Mouse (Mus musculus): ENCODE measurements around the gene Sez6l2. TPM values are rescaled to one million over a fixed set of nuclear protein-coding genes. Genes with fewer than 3 reads are reported as not detected.

Sez6l2 gene
- total and polyA plus RNA-seq, 3 experiments: 0.22 to 8.0 (median 0.34) TPM

DNA sequence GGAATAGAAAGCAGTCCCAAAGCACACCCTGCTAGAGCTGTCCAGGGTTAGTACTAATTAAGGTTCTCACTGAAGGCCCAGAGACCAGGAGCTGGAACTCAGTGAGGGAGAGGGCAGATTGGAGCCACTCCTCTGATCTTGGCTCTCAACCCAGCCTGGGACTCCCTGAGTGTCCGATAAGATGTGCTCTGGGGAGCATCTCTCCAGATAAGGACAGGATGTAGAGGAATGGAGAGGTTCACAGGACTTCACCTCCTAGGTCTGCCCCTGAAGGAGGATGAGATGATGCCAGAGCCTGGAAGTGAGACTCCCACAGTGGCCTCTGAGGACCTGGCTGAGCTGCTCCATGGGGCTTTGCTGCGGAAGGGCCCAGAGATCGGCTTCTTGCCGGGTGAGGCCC is 1.4 kb downstream of the Sez6l2 start:
- ATAC-seq (ENCODE audit: extremely low read depth, insufficient number of reproducible peaks, low FRiP score, poor library complexity, severe bottlenecking) (no peak), DNase-seq (ENCODE audit: low spot score) (no peak)
- Histone ChIP-seq H3K27me3 (ENCODE audit: insufficient read depth, low read length) (peaks cover 23% of the 10 kb centered on the region), H3K4me3 (ENCODE audit: low read depth, low read length) (no peak overlapping the region), H3K4me1 (ENCODE audit: insufficient read depth, low read depth, low read length) (peaks cover 12% of the 10 kb centered on the region), H3K36me3 (replicated peaks) (peaks cover 18% of the 10 kb centered on the region), H3K9me3 (replicated peaks) (no peaks in the 10 kb centered on the region)
- no peak for TF ChIP-seq CTCF (IDR thresholded peaks at IDR 0.05; ENCODE audit: low read depth, low read length)
- no peak for TF ChIP-seq GATA2 (IDR thresholded peaks at IDR 0.05; ENCODE audit: borderline replicate concordance, low read depth, low read length)
- TF ChIP-seq TAL1 (conservative IDR thresholded peaks at IDR 0.05; ENCODE audit: low read depth, low read length): no peak
- no peak for TF ChIP-seq GATA1 (IDR thresholded peaks at IDR 0.05; ENCODE audit: borderline replicate concordance, low read length)
- no peak for TF ChIP-seq POLR2AphosphoS5 (IDR thresholded peaks at IDR 0.05; ENCODE audit: insufficient replicate concordance, low read depth, low read length)

DNA sequence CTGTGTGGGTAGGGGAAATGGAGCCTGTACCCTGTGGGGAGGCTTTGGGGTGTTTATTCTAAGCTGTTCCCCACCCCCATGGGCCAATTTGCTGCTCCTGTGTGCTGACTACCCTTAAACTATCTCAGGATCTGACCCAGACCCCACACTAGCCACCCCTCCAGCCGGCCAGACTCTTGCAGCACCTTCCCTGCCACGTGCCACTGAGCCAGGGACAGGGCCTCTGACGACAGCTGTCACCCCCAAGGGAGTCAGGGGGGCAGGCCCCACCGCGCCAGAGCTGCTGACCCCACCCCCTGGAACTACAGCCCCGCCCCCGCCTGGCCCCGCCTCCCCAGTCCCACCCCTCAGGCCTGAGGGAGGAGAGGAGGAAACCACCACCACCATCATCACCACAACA is 2.3 kb downstream of the Sez6l2 start:
- H3K4me1 ChIP-seq (ENCODE audit: insufficient read depth, low read depth, low read length): peaks cover 12% of the 10 kb centered on the region
- DNase-seq (ENCODE audit: low spot score) (no peak), ATAC-seq (ENCODE audit: extremely low read depth, insufficient number of reproducible peaks, low FRiP score, poor library complexity, severe bottlenecking) (no peak)
- H3K9me3 ChIP-seq (replicated peaks): no peaks in the 10 kb centered on the region
- TF ChIP-seq GATA2 (IDR thresholded peaks at IDR 0.05; ENCODE audit: borderline replicate concordance, low read depth, low read length): no peak
- TF ChIP-seq TAL1 (conservative IDR thresholded peaks at IDR 0.05; ENCODE audit: low read depth, low read length): no peak
- no peak for TF ChIP-seq GATA1 (IDR thresholded peaks at IDR 0.05; ENCODE audit: borderline replicate concordance, low read length)
- H3K4me3 ChIP-seq (ENCODE audit: low read depth, low read length): no peak overlapping the region
- H3K36me3 ChIP-seq (replicated peaks): peaks cover 9% of the 10 kb centered on the region
- H3K27me3 ChIP-seq (ENCODE audit: insufficient read depth, low read length): peaks cover 23% of the 10 kb centered on the region

DNA sequence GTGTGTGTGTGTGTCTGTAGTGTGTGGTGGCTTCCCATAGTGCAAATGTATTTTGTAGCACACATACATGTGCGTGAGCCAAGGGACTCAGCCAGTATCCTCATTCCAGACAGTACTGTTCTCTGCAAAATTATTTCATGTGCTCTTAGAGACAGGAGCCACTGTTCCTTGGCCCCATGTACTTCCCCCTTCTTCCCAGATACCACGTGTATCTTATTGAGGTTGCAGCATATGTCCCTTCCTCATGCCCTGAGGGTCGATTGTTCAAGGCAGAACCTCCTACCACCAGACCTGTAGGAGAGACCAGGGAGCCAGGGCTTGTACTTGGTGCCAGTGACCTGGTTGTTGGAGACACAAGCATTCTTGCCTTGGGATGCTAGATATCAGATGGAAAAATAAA is 4.8 kb downstream of the Sez6l2 start:
- ATAC-seq (ENCODE audit: extremely low read depth, insufficient number of reproducible peaks, low FRiP score, poor library complexity, severe bottlenecking) (no peak), DNase-seq (ENCODE audit: low spot score) (no peak)
- Histone ChIP-seq H3K9me3 (replicated peaks) (no peaks in the 10 kb centered on the region), H3K27me3 (ENCODE audit: insufficient read depth, low read length) (peaks cover 28% of the 10 kb centered on the region), H3K4me3 (ENCODE audit: low read depth, low read length) (no peak overlapping the region), H3K4me1 (ENCODE audit: insufficient read depth, low read depth, low read length) (peaks cover 10% of the 10 kb centered on the region), H3K36me3 (replicated peaks) (no peaks in the 10 kb centered on the region)
- no peak for TF ChIP-seq GATA2 (IDR thresholded peaks at IDR 0.05; ENCODE audit: borderline replicate concordance, low read depth, low read length)
- TF ChIP-seq POLR2AphosphoS5 (IDR thresholded peaks at IDR 0.05; ENCODE audit: insufficient replicate concordance, low read depth, low read length): no peak
- TF ChIP-seq GATA1 (IDR thresholded peaks at IDR 0.05; ENCODE audit: borderline replicate concordance, low read length): no peak
- no peak for TF ChIP-seq CTCF (IDR thresholded peaks at IDR 0.05; ENCODE audit: low read depth, low read length)

DNA sequence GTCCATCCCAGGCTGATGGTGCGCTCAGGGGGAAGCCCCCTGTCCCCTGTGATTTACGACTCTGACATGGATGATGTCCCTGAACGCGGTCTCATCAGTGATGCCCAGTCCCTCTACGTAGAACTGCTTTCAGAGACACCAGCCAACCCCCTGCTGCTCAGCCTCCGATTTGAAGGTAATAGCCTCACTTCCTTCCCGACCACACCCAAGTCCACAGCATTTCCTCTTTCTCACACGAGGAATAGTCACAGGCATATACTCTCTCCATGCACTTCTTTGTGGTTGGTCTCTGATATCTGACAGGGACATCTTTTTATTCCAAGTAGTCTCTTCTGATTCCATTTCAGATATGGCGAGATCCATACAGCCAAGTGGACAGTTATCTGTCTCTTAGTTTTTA is 9.4 kb downstream of the Sez6l2 start:
- Histone ChIP-seq H3K36me3 (replicated peaks) (no peaks in the 10 kb centered on the region), H3K27me3 (ENCODE audit: insufficient read depth, low read length) (peaks cover 10% of the 10 kb centered on the region), H3K4me3 (ENCODE audit: low read depth, low read length) (no peak overlapping the region), H3K9me3 (replicated peaks) (no peaks in the 10 kb centered on the region), H3K4me1 (ENCODE audit: insufficient read depth, low read depth, low read length) (peaks cover 7% of the 10 kb centered on the region)
- DNase-seq (ENCODE audit: low spot score) (no peak), ATAC-seq (ENCODE audit: extremely low read depth, insufficient number of reproducible peaks, low FRiP score, poor library complexity, severe bottlenecking) (no peak)
- TF ChIP-seq TAL1 (conservative IDR thresholded peaks at IDR 0.05; ENCODE audit: low read depth, low read length) (no peak), POLR2AphosphoS5 (IDR thresholded peaks at IDR 0.05; ENCODE audit: insufficient replicate concordance, low read depth, low read length) (no peak), CTCF (IDR thresholded peaks at IDR 0.05; ENCODE audit: low read depth, low read length) (no peak), GATA1 (IDR thresholded peaks at IDR 0.05; ENCODE audit: borderline replicate concordance, low read length) (no peak)

DNA sequence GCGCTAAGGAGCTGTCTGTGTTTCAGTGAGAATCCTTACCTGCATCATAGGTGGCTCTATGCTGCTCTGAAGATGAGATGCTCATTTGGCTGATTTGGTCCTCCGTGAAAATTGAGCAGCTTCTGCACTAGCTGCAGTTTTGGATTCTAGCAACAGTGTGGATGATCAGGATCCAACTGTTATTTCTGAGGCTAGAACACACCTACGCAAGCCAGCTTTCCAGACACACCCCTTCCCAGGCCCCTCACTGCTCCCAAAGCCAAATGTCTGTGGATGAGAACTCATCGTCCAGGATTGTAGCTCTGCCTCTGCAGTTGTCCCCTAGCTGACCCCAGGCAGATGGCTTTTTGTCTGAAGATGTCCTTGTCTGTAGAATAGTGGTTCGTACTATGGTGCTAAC is 10.7 kb downstream of the Sez6l2 start:
- Histone ChIP-seq H3K9me3 (replicated peaks) (no peaks in the 10 kb centered on the region), H3K4me1 (ENCODE audit: insufficient read depth, low read depth, low read length) (peaks cover 7% of the 10 kb centered on the region), H3K36me3 (replicated peaks) (no peaks in the 10 kb centered on the region), H3K27me3 (ENCODE audit: insufficient read depth, low read length) (peaks cover 13% of the 10 kb centered on the region; the same call in 1 of the 2 replicates), H3K4me3 (ENCODE audit: low read depth, low read length) (no peak overlapping the region)
- ATAC-seq (ENCODE audit: extremely low read depth, insufficient number of reproducible peaks, low FRiP score, poor library complexity, severe bottlenecking) (no peak), DNase-seq (ENCODE audit: low spot score) (no peak)
- TF ChIP-seq POLR2AphosphoS5 (IDR thresholded peaks at IDR 0.05; ENCODE audit: insufficient replicate concordance, low read depth, low read length) (no peak), GATA1 (IDR thresholded peaks at IDR 0.05; ENCODE audit: borderline replicate concordance, low read length) (no peak), GATA2 (IDR thresholded peaks at IDR 0.05; ENCODE audit: borderline replicate concordance, low read depth, low read length) (no peak), CTCF (IDR thresholded peaks at IDR 0.05; ENCODE audit: low read depth, low read length) (no peak), TAL1 (conservative IDR thresholded peaks at IDR 0.05; ENCODE audit: low read depth, low read length) (no peak)

DNA sequence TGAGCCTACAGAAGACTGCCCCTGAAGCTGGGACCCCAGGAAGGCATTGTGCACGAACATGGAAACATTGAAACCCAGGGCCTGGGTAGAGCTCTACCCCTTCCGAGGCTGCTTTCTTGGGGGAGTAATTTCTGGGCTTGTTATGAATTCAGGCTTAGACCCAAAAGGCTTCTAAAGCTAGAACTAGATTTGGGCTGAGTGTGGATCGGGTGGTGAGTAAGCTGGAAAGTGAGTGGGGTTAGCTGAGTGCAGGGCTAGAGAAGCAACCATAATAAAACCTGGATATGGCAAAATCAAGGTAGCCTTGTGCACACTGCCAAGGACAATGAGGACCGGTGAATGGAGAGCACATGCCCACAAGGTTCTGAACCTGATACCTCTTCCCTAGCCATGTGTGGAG is 11.6 kb downstream of the Sez6l2 start:
- no peak for TF ChIP-seq GATA1 (IDR thresholded peaks at IDR 0.05; ENCODE audit: borderline replicate concordance, low read length)
- TF ChIP-seq POLR2AphosphoS5 (IDR thresholded peaks at IDR 0.05; ENCODE audit: insufficient replicate concordance, low read depth, low read length): no peak
- no peak for TF ChIP-seq TAL1 (conservative IDR thresholded peaks at IDR 0.05; ENCODE audit: low read depth, low read length)
- no peak for TF ChIP-seq CTCF (IDR thresholded peaks at IDR 0.05; ENCODE audit: low read depth, low read length)
- TF ChIP-seq GATA2 (IDR thresholded peaks at IDR 0.05; ENCODE audit: borderline replicate concordance, low read depth, low read length): no peak
- H3K27me3 ChIP-seq (ENCODE audit: insufficient read depth, low read length): peaks cover 18% of the 10 kb centered on the region; the same call in 1 of the 2 replicates
- ATAC-seq (ENCODE audit: extremely low read depth, insufficient number of reproducible peaks, low FRiP score, poor library complexity, severe bottlenecking): no peak

More for the DNA sequence above, 11.6 kb downstream of the Sez6l2 start:
- no peak for DNase-seq (ENCODE audit: low spot score)
- no peaks in the 10 kb centered on the region for H3K36me3 ChIP-seq (replicated peaks)
- H3K4me3 ChIP-seq (ENCODE audit: low read depth, low read length): no peak overlapping the region
- no peaks in the 10 kb centered on the region for H3K9me3 ChIP-seq (replicated peaks)
- H3K4me1 ChIP-seq (ENCODE audit: insufficient read depth, low read depth, low read length): peaks cover 7% of the 10 kb centered on the region

Measured in G1E (cell line).